Mouse (Mus musculus) ZHBTc4 (cell line): ENCODE data around the gene Cdc6.

Experiments
- DNase-seq: peaks from one replicate; pipeline ENCODE4 v3.0.0-alpha.2; 2011; ENCODE audit warnings: low read depth, low spot score

Gene Cdc6

DNA sequence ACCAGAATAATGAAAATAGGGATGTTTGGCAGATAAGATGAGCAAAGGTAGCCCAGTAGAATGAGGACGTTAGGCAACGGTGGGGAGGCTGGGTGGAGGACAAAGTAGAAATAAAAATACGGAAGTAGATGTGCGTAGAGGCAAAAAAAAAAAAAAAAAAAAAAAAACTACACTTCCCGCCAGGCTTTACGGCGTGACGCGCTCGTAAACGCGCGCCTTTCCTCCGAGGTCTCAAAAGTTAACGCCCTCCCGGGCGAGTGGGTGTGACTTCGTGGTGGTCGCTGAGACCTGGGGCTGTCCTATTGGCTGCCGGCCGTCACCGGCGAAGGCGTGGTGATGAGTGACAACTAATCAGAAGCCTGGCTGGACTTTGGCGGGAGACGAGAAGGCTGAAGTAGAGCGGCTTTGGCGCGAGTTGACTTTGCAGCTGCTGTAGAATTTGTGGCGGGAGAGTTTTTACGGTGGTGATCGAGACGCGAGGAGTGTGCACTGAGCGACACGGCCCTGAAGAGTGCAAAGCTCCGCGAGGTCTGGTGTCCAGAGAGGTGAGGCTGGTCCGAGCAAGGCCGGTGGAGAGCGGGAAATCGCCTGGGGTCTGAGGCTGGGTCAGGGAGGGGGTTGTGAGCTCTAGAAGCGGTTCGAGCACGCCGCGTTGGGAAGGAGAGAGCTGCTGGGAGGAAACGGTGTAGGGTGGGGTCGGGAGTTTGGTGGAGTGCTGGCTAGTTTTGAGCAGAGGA, at the start of gene Cdc6:
Cdc6 (plus strand) TSS at position 365 of the 737 bp plus-strand sequence.
- DNase-seq, result peak; percentile 100

DNA sequence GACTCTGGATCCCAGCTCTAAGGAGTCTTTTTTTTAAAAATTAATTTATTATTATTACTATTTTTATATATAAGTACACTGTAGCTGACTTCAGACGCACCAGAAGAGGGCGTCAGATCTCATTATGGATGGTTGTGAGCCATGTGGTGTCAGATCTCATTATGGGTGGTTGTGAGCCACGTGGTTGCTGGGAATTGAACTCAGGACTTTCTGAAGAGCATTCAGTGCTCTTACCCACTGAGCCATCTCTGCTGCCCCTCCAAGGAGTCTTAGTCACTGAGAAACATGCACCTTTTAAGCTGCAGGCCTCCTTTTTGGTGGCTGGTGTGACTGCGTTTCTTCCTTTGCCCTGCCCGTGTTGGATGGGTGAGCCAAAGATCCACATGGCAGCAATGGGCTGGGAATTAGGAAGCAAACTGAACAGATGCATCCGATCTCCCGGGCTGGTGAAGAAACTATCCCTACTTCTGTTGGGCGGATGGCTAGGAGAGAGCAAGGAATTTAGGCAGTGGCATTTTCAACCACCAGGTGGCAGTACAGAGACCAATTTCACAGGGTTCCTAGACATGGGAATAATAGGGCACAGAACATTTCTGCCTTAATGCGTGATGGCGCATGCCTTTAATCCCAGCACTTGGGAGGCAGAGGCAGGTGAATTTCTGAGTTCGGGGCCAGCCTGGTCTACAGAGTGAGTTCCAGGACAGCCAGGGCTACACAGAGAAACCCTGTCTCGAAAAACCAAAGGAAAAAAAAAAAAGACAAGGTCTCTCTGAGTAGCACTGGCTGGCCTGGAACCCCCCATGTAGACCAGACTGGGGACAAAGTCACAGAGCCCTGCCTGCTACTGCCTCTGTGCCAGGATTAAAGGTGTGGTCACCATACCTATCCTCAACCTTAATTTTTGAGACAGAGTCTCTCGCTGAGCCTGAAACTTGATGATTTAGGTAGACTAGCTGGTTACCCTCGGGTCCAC, 48.6 kb upstream of the Cdc6 start:
- peak; percentile 92 for DNase-seq

DNA sequence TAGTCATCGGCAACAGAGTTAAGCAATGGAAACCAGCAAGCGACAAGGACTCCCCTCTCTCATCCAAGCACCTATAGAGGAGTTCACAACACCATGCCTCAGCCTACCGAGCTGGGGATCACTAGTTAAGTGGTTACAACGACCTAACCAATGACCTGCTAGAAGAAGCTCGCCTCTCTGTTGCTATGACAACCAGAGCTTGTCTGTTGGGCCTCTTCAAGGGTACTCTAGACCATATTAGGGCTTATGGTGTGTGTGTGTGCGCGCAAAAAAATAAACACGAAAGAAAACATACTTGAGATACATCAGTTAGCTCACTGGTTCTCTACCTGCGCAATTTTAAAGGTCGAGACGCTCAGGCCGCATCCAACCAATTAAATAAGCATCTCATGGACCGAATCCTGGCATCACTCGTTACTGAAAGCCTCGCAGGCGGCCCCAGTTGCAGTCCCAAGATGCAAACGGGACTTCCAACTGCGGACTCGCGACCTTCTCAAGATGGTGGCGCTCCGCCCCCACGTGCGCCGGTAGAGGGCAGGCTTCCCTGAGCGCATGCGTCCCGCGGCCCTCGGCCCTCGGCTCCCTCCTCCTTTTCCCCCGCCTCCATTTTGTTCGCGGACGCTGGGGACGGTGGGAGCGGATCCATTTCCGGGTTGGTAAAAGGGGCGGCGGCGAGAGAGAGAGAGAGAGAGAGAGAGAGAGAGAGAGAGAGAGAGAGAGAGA, 44.4 kb upstream of the Cdc6 start, which contains the start of gene Wipf2:
Wipf2 (plus strand) TSS at position 611 of the 723 bp plus-strand sequence.
- peak; percentile 98 for DNase-seq

DNA sequence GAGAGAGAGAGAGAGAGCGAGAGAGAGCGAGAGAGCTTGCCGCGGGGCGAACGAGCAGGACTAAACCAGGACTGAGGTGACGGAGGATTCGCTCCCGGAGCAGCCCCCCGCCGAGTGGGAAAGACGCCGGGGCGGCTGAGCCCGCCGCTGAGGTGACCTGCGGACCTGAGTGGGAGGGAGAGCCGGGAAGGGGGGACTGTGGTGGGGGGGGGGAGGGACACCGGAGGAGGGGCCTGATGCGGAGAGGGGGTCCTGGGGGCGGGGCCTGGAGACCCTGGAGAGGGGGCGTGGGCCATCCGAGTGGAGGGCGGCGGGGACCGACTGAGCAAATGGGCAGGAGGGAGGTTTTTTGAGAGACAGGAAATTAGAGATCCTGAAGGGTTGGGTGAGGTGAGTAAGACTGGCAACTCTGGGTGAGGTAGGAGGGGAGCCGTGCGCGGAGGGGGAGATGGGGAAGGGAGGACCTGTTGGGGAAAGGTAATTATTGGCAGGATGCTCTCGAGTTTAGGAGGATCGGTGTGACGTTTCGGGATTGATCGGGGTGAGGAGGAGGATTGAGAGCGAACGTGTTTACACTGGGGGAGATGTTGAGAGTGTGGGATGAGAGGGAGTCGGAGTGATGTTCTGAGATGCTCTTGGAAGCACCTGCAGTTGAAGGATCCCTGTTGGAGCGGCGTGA, 43.7 kb upstream of the Cdc6 start:
- no peak for DNase-seq

DNA sequence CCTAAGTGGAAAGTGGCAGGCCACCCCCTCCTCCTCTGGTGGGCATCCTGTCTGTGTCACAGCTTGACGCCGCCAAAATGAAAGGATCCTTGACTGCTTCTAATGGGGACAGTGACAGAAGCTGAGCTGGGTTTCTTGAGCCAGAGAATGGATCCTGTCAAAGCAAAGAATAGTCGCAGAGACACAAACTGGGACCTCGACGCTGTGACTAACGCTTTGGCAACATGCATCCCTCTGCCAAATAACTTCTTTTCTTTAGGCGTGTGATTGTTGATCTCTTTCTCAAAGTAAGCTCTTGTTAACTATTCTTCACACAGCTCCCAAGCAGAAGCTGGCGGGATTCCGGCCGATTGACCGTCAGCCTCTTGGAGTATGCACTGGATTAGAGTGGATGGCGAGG, 40.3 kb upstream of the Cdc6 start:
- DNase-seq, result peak; percentile 39

DNA sequence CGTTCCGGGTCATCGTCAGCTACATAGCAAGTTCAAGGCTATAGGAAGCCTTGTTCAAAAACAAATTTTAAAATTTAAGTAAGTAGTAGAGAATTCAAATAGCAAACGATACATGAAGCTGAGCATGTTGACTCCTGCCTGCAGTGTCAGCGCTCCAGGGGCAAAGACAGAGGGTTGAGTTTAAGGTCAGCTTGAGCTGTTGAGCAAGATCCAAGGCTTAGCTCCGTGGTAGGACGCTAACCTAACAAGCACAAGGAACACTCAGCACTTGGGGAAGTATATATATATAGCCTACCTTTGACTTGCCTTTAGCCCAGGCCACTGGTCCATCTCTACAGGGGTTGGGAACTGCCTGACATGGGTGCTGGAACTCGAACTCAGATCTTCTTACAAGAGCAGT, 37.7 kb upstream of the Cdc6 start:
- DNase-seq, result no peak

DNA sequence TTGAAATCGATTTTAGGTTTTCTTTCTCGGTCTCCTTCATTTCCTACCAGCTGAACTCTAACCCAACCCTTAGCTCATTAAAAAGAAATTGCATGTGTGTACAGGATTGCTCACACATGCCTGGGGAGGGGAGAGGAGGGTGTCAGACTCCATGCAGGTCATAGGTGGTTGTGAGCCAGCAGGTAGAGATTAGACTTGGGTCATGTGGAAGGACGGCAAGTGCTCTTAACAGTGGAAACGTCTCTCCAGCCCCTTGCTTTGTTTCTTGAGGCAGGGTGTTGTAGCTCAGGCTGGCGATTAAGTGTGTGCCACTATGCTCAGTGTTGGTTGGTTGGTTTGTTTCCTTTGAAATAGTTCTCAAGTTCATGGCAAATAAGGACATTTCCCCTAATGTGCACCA, 36.8 kb upstream of the Cdc6 start:
- DNase-seq, result no peak

DNA sequence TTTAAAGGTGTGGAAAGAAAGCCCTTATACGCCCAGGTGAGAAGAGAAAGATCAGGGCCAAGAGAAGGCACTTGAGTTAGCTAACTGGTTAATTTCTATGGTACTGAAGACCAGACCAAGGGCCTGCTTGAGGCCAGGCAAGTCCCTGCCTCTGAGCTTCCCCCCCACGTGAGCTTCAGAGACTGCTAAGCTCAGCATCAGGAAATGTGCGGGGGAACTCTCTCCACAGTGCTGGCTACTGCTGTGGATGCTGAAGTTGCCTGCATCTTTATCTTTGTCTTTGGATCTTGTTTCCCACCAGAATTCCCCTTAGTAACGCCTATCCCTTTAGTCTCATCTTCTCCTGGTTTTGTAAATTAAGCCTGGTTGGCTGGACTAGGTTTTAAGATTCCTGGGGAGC, 36.2 kb upstream of the Cdc6 start:
- DNase-seq, result no peak

DNA sequence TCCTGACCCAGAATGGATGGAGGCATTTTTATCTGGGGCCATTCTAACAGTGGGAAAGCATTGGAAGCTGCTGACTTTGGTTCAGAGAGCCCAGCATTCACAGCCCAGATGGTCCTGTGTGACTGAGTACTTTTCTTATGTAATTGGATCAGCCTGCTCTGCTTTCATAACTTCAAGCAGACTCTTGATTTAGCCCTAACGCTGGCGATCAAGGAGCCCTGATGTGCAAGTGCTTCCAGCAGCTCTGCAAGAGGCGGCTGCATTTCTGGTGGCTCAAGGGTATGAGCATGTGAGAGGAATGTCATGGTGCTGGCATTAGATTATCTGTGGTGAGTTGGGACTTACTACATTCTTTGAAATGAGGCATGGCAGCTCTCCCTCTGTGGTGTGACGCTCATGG, 35.6 kb upstream of the Cdc6 start:
- DNase-seq, result no peak

DNA sequence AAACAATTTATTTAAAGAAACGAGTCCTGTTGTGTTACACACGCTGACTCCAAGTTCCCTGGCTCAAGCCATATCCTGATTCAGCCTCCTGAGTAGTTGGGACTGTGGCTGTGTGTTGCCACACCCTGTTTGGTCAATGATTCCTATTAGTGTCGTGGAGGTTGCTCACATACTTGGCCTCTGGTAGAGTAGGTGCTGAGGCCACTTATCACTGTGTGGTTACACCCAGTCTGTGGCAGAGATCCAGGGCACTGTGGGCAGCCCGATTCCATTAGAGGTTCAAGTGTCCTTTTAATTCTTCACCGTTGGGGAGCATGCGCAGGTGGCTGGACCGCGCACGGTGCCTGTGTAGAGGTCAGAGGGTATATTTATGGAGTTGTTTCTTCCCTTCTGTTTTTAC, 33.7 kb upstream of the Cdc6 start:
- peak; percentile 20 for DNase-seq

DNA sequence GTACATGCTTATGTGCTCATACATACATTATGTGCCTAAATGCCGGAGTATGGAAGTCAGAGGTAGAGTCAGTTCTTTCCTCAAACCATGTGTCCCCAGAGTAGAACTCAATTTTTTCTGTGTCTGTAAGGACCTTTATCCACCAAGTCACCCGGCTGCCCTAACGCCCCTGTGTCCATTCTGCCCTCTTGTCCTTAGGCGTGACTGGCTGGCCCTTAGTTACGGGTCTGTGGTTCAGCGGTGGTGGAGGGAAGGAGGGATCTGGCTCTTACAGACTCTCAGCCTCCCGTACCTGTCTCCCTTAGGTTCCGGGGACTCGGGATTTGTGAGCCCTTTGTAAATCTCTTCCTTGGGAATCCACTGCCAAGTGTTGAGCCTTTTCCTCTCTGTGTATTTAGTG, 30.6 kb upstream of the Cdc6 start:
- no peak for DNase-seq

DNA sequence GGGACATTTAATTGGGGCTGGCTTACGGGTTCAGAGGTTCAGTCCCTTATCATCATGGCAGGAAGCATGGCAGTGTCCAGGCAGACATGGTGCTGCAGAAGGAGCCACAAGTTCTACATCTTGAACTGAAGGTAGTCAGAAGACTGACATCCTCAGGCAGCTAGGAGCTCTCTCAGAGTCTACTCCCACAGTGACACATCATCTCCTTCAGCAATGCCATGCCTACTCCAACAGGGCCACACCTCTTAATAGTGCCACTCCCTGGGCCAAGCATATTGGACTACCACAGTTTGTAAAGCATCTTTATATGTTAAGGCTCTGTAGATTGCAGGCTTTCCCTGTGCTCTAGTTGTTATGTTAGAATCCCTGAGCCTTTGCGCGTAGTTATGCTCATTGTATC, 19.9 kb upstream of the Cdc6 start:
- DNase-seq, result no peak

DNA sequence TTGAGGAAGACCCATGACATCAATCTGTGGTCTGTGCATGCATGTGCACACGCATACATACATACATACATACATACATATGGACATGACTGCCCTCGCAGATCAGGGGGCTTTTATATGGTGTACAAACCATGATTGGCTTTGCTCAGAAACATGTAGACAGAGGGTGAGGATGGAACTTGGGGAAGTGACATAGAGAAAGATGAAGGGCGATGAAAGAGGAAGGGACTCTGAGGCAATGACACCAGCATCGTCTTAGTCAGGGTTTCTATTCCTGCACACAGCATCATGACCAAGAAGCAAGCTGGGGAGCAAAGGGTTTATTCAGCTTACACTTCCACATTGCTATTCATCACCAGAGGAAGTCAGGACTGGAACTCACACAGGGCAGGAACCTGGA, 18.5 kb upstream of the Cdc6 start:
- no peak for DNase-seq

DNA sequence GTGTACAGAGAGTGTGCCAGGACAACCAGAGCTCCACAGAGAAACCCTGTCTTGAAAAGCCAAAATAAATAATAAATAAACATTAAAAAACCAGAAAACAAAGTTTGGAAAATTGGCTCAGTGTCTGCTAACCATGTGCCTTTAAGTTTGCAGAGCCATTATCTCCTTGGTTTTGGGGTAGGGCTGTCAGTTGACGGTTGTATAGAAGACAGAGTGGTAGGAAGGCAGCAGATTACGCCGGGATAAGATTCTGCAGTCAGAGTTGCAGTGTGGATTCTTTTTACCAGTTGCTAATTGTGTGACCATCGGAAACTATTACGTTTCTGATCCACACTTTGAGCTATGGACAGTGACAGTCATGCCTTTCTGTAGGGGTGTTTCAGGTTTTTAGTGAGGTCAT, 17.6 kb upstream of the Cdc6 start:
- no peak for DNase-seq

DNA sequence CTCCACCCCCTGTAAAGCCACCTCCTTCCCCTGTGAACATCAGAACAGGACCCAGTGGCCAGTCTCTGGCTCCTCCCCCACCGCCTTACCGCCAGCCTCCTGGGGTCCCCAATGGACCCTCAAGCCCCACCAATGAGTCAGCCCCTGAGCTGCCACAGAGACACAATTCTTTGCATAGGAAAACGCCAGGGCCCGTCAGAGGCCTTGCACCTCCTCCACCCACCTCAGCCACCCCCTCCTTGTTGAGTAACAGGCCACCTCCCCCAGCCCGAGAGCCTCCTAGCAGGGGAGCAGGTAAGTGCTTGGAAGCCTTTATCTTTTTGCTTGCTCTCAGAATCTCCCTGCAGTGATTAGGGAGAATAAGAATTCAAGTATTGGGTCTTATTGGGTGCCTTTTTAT, 15.2 kb upstream of the Cdc6 start:
- DNase-seq, result peak; percentile 35

DNA sequence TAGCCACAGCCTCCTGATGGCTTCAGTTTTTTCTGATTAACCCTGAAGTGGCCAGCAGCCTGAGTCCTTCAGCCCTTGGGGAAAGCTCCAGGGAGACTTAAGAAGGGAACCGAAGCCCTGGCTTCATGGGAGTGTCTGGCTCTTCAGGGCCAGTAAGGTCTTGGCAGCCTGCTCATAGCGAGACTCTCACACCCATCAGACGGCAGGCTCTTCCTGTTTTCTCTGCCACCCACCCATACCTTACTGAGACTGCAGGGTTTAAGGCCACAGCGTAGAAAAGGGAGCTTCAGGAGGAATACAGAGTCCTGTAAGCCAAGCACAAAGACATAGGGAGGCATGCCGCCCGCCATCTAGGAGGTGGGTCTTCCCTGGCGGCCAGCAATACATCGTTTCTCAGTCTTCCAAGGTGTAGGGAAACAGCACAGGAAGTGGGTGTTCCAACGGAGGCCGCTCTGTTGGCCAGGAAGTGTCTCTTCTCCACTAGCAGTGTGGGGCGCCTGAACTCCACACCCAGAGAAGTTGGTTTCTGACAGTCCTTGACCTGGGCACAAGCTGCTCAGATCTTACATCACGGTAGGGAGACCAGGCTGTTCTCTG, 7.0 kb upstream of the Cdc6 start:
- no peak for DNase-seq

DNA sequence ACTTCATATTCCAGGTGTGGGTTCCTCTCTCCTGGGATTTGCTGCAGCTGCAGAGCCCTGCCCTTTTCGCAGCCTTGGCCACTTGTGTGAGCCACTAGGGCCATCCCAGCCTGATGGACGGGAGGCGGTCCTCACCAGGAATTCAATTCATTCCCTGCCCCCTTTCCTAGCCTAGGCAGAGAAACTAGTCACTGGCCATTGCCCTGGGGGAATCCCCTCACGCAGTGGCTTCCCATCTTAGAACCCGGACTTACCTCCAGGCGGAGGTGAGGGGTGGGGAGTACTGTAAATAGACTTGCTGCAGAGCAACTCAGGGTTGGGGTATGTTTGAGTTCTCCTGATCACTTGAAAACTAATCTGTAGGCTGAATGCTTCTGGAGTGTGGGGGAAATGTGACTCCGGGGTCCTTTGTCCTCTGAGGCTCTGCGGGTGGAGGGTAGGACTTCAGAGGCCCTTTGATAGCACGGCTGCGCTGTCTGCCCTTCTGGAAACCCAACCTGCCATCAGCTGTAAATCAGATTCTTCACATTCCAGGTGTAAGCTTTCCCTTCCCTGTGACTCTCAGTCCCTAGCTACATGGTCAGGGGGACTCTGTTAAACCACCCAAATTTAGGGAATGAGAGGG, 4.9 kb upstream of the Cdc6 start:
- DNase-seq, result peak; percentile 66

DNA sequence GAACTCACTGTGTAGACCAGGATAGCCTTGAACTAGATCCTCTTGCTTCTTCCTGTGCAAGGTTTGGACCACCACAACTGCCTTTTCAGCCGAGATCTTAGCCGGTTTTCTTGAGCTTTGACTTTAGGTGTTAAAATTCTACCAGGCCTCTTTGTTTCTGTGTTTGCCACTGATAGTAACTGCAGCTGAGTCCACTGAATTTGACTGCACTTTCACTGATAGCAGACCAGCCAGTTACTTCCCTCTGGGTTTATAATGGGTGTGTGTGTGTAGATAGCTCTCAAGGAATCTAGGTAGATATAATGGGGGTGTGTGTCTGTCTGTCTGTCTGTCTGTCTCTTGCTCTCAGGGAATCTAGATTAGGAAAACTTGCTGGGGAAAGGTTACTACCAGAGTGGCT, 3.0 kb upstream of the Cdc6 start:
- no peak for DNase-seq

DNA sequence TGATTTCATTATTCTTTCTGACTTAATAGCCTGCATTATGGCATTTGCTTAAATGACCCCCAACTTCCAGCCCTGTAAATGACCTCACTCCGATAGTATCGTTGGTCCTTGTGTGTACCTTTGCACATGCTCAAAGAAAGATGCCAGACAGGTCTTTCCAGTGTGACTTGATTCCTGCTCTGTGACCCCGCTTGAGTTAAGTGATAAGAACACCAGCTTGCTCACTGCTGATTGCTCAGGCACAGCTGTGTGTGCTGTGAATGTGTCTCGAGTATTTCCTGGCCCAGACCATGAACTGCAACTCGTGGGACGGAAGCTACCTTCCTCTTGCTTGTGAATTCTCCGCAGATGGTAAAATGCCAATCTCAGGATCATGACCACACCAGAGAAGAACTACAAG, 2.6 kb upstream of the Cdc6 start:
- DNase-seq, result no peak

DNA sequence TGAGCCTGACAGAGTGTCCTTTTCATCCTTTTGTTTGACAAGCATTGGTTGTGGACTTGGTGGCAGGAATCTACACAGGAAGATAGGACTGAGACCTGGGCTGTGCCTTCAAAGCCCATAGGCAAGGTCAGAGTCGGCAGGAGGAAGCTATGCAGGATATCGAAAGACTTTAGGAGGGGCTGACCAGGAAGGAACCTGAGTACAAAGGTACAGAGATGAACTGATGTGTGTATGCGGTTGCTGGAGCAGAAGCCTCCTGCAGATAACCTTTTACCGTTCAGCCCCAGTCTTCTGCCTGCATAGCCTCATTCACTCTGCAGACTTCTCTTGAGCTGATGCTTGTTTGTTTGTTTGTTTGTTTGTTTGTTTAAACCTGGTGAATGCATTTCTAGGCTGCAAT, 2.0 kb upstream of the Cdc6 start:
- DNase-seq, result no peak

DNA sequence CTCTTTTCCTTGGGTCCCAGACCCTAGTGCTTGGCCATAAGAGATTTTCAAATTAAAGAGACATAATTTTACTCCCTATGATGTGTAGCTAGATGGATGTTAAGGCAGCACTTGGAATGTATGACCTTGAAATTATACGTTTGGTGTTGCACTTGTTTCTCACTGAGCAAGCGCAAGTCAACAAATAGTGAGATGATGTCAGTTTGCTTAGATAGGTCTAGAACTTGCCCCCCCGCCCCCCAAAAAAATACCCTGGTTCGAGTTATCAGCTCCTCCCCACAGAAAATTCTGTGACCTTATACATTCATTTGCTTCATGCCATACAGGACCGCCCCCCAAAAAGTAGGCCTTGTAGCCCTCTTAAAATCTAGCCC, 551 bp upstream of the Cdc6 start:
- DNase-seq, result no peak
